Mouse (Mus musculus) kidney, adult 9 months (tissue): Measurements from ENCODE around the gene Gm20388.
A peak's percentile ranks its signal among the peaks of the same experiment; 100 is the strongest.

Experiments
- DNase-seq: peaks from one replicate; pipeline ENCODE4 v3.0.0; 2022

Gene Gm20388

GRCm38 (mm10) chr8:122274651-122275391 is 2364.2 kb downstream of the Gm20388 start:
- DNase-seq: no peak

GRCm38 (mm10) chr8:122276308-122276707 is 2365.7 kb downstream of the Gm20388 start:
- no peak for DNase-seq

- DNase-seq: peak; percentile 50
Measured at GRCm38 (mm10) chr8:122277204-122277995, 2366.8 kb downstream of the Gm20388 start.

GRCm38 (mm10) chr8:122280156-122280555 is 2369.5 kb downstream of the Gm20388 start:
- DNase-seq: peak; percentile 43

GRCm38 (mm10) chr8:122280588-122281316 is 2370.1 kb downstream of the Gm20388 start:
- no peak for DNase-seq

- peak; percentile 100 for DNase-seq
Measured at GRCm38 (mm10) chr8:122281317-122282034, 2370.8 kb downstream of the Gm20388 start.

- DNase-seq: no peak
Measured at GRCm38 (mm10) chr8:122282035-122282358, 2371.4 kb downstream of the Gm20388 start, which contains the start of gene Zfpm1. Gene Zfpm1 (plus strand): TSS chr8:122282141.

GRCm38 (mm10) chr8:122282501-122283355 is 2372.1 kb downstream of the Gm20388 start:
- DNase-seq: peak; percentile 42

GRCm38 (mm10) chr8:122283356-122284202 is 2372.9 kb downstream of the Gm20388 start:
- DNase-seq: peak; percentile 67

GRCm38 (mm10) chr8:122284203-122284658 is 2373.6 kb downstream of the Gm20388 start:
- peak; percentile 44 for DNase-seq

- DNase-seq: no peak
Measured at GRCm38 (mm10) chr8:122284659-122285261, 2374.1 kb downstream of the Gm20388 start.

GRCm38 (mm10) chr8:122285727-122286126 is 2375.1 kb downstream of the Gm20388 start:
- no peak for DNase-seq

GRCm38 (mm10) chr8:122286899-122287298 is 2376.3 kb downstream of the Gm20388 start:
- DNase-seq: no peak

- no peak for DNase-seq
Measured at GRCm38 (mm10) chr8:122287742-122288141, 2377.1 kb downstream of the Gm20388 start.

GRCm38 (mm10) chr8:122288344-122288743 is 2377.7 kb downstream of the Gm20388 start:
- no peak for DNase-seq

GRCm38 (mm10) chr8:122291075-122291474 is 2380.4 kb downstream of the Gm20388 start:
- no peak for DNase-seq

- DNase-seq: no peak
Measured at GRCm38 (mm10) chr8:122291549-122291948, 2380.9 kb downstream of the Gm20388 start.

GRCm38 (mm10) chr8:122293484-122293883 is 2382.8 kb downstream of the Gm20388 start:
- DNase-seq: no peak

GRCm38 (mm10) chr8:122294273-122294683 is 2383.6 kb downstream of the Gm20388 start:
- DNase-seq: peak; percentile 87

- no peak for DNase-seq
Measured at GRCm38 (mm10) chr8:122295389-122295788, 2384.7 kb downstream of the Gm20388 start.
